Mouse (Mus musculus) bone marrow macrophage, adult 2 months (primary cell): ENCODE measurements around the gene Meox1.

Experiments
- CTCF ChIP-seq: IDR thresholded peaks from 2 replicates; pipeline ENCODE4 v1.5.1; 2012; ENCODE audit warnings: low read depth, mild to moderate bottlenecking, low read length, moderate library complexity
- POLR2A ChIP-seq: IDR thresholded peaks from 2 replicates; pipeline ENCODE4 v1.6.1; 2012; ENCODE audit warnings: mild to moderate bottlenecking, low read depth, low read length, borderline replicate concordance

DNA sequence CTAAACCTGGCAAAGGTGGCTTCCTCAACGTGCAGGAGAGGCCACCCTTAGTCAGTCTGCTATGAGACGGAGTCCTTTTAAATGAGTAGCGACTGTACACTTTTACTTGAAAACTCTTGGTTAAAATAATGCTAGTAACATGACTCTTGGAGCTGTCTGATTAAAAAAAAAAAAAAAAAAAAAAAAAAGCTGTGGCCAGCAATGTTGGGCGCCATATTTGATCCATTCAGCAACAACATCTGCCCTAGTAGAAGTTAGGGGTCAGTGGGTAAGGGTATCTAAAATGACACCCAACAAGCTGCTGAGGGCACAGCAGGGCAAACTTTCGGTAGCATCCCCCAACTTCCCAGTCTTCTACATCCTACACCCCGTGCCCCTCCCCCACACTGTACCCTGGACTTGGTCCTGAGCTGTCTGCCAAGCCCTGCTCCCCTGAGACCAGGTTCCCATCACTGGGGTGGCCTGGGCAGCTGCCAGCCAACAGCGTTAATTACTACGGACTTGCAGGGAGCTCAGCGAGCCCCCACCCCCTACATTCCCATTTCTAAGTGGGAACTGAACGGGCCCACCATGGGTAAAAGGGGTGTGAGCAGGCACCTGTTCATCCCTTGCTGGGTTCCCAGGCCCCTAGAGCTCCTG lies 32.9 kb upstream of the Meox1 start:
- TF ChIP-seq POLR2A (no peak), CTCF (no peak)
